Mouse (Mus musculus) olfactory bulb, adult 2 months (tissue): Measurements from ENCODE around the gene Fads2.

Source experiments
- CTCF ChIP-seq: fragments of 200-500 bp; IDR thresholded peaks from 2 replicates; pipeline ENCODE4 v1.5.1; 2012; ENCODE audit warnings: low read depth, mild to moderate bottlenecking, low read length, moderate library complexity; ENCODE audit not compliant: insufficient read depth
- POLR2A ChIP-seq: fragments of 200-500 bp; IDR thresholded peaks from 2 replicates; pipeline ENCODE4 v1.6.1; 2012; ENCODE audit warnings: mild to moderate bottlenecking, low read depth, low read length, moderate library complexity; ENCODE audit not compliant: insufficient read depth

- TF ChIP-seq CTCF (no peak), POLR2A (no peak)
Observed at GRCm38 (mm10) chr19:10122021-10122631, 20.6 kb upstream of the Fads2 start.
